Mouse (Mus musculus): ENCODE results near the gene Qrfp.

The Qrfp gene

GRCm38 (mm10) chr2:31810444-31810843 is at the start of gene Qrfp:
Gene Qrfp, minus strand, starts transcription at chr2:31810580.
- DNase-seq (ENCODE audit: low spot score), result no peak

- DNase-seq (ENCODE audit: low spot score), result no peak
Observed at GRCm38 (mm10) chr2:31858500-31858899, 48.1 kb upstream of the Qrfp start.

DNA sequence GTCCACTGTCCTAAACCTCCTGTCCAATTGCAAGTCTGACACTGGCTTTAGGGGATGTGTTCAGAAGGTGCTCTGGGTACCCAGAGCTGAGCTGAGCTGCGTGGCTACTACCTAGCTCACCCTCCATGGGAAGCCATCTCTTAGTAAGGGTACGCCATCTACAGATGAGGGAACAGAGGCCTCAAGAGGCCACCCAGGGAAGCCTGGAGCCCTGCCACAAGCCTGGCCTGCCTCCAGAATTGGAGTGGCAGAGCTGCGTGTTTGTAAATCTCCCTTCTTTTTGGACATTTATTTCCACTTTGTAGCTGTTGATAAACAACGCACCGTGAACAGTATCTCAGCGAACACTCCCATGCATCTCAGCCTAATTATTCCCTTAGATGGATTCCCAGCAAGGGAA is 46.8 kb upstream of the Qrfp start:
- DNase-seq (ENCODE audit: low spot score), result no peak

- DNase-seq (ENCODE audit: low spot score), result no peak
Observed at GRCm38 (mm10) chr2:31855991-31856390, 45.6 kb upstream of the Qrfp start.

GRCm38 (mm10) chr2:31850141-31850540 is 39.8 kb upstream of the Qrfp start:
- DNase-seq (ENCODE audit: low spot score), result no peak

DNA sequence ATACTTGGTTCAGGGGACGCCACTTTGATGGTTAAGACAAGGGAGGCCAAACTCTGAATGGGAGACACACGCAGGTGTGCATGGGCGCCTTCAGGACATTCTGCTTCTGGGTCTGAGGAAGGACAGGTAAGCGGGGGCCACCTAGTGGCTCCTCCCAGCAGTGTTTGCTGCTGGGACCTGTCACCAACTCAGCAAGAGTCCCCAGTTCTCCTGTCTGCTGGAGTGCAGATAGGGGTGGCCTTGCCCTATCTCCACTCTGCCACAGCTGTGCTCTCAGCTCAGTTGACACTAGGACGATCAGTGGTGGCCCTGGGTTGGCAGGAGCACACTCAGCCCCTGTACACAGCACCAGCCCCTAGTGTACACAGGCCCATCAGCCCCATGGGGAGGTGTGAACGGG is 37.5 kb upstream of the Qrfp start:
- peak; percentile 31 for DNase-seq (ENCODE audit: low spot score)

DNA sequence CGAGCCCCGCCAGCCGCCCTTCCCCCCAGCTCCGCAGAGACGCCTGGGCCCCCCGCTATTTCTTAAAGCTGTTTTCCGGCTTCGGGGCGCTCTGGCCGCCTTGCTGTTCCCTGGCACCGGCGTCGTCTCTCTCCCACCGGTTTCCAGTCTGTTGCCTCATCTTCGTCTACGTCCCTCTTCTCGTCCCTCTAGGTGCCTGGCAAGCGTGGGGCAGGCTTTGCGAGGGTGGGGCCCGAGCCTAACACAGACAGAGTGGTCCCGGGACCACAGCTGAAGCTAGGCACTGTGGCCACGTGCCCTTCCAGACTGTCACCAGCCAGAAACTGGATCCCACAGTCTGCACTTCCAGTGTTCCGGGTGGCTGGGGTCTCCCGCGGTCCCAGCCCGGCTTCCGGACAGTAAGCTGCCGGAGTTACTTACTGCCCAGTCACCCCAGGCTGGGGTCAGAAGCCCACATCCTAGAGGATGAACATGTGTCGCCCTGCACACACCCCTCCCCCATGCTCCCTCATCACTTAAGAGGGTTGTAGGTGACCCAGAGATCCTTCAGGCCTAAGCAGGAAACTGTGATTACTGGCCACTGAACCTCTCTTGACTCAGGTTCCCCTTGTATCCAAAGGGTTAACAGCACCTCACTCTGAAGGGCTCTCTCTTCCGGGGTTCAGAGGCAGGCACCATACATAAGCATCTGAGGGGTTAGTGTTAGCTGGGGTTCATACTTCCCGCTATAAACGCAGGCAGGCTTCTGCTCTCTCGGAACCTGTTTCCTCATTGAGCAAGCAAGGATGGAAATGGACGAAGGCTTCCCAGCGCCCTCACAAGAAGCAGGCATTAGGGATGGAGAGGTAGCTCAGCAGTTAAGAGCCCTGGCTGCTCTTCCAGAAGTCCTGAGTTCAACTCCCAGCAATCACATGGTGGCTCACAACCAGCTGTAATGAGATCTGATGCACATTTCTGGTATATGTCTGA is 36.6 kb upstream of the Qrfp start:
- no peak for DNase-seq (ENCODE audit: low spot score)

DNA sequence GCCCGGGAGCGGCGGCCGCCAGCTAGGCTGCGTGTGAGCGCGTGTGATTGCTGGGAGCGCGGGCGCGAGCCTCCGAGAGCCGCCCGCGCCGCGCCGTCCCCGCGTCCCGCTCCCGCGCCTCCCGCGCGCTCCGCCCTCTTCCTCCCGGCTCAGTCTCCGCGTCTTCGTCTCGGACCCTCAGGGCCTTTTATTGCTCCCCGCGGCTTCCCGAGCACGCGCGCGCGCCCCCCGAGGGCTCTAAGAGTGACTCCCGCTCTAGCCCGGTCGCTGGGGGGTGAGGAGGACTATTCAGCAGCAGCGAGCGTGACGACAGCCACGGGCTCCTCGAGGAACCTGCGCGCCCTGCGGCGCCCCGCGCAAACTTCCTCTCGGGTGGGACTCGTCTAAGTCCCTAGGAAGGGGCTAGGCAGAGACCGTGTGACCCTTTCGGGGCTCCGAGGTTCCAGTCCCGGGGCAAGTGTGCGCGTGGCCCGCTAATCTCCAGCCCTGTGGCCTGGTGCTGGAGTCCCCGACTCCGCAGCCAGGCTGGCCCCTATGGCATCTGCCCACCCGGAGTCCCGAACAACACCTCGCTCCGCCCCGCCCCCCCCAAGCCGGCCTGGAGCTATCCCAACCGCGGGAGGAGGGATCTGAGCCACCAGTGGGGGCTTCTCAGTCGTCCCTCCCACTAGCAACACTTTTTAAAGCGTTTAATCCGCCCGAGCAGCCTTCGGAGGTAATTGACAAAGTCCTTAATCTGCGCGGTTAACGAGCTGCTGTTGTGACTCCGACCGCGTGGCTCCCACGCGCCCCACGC is 35.7 kb upstream of the Qrfp start, which contains the start of gene Fibcd1:
Fibcd1 (minus strand) TSS at position 110 of the 796 bp plus-strand sequence.
- DNase-seq (ENCODE audit: low spot score), result no peak

GRCm38 (mm10) chr2:31845512-31845895 is 35.1 kb upstream of the Qrfp start:
- DNase-seq (ENCODE audit: low spot score), result no peak

- no peak for DNase-seq (ENCODE audit: low spot score)
Observed at GRCm38 (mm10) chr2:31844729-31845136, 34.4 kb upstream of the Qrfp start.

DNA sequence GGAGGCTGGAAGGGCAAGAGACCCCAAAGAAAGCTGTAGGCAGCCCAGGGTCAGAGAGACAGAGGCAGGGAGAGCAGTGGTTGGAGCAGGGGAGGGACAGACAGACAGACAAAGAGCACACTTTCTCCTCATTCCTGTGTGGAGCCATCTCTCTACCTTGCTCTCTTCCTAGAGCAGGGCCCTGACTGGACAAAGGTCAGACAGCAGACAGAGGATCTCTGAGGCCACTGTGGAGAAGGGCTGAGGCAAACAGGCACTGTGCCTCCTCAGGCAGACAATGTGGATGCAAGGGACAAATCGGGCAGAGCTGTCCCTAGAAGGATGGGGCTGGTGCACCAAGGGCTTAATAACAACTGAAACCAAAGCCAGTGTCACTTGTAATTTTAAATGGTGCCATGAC is 28.5 kb upstream of the Qrfp start:
- no peak for DNase-seq (ENCODE audit: low spot score)

- no peak for DNase-seq (ENCODE audit: low spot score)
Observed at GRCm38 (mm10) chr2:31836985-31837384, 26.6 kb upstream of the Qrfp start.

DNA sequence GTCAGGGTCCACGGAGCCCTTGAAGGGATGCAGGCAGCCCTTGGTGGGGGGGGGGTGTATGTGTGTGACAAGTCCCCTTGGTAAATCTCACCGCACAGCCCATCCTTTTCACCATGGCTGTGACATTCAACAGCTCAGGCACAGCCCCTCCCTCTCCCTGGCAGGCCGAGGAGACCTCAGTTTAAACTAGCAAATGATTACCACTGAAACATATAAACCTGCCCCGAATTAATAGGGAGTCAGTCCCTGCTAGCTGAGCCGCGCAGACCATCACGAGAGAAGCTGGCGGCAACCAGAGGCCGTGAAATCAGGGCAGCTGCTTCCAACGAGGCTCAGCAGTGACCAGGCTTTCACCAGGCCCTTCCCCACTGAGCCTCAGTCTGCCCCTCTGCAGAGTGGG is 25.7 kb upstream of the Qrfp start:
- DNase-seq (ENCODE audit: low spot score), result no peak

DNA sequence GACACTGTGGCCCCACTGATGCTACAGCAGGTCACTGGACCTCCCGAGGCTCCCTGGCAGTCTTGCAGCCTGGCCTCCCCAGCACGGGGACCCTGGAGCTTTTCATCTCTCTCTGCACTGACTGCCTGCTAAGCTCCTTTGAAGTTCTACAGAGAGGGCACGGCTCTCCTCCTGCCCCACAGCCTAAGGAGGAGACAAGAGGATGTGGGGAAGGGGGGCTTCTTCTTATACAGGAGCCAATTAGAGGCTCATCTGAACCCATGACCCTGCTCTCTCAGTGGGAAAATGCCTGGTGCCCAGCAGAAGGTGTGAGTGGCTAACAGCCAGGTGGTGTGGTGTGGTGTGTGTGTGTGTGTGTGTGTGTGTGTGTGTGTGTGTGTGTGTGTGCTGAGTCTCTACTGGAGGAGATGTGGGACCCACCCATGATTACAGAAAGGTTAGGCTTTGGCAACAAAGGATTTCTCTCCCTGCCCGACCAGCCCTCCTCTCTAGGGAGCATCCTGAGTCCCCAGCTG is 18.0 kb upstream of the Qrfp start:
- DNase-seq (ENCODE audit: low spot score), result no peak

- no peak for DNase-seq (ENCODE audit: low spot score)
Observed at GRCm38 (mm10) chr2:31827877-31828276, 17.5 kb upstream of the Qrfp start.

GRCm38 (mm10) chr2:31826094-31827085 is 16.0 kb upstream of the Qrfp start:
- DNase-seq (ENCODE audit: low spot score), result no peak

DNA sequence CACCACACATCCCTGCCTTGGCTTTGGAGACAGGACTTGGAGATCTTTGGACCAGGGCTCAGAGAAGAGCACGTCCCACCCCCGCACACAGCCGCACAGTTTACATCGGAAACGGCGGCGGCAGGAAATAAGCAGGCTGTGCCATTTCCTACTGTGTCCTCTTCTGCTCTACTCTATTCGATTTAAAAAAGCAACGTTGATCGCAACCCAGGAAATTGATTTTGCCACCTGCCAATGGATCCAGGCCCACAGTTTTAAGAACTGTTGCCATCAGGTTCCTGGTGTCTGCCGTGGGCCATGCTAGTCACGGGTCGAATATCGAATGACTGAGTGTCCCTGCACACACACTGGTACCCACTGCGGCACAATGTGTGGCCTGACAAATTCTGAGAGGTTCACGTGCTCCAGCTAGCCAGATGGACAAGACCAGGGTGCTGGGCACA is 15.1 kb upstream of the Qrfp start:
- DNase-seq (ENCODE audit: low spot score), result no peak

GRCm38 (mm10) chr2:31823933-31824730 is 13.8 kb upstream of the Qrfp start:
- peak; percentile 26 for DNase-seq (ENCODE audit: low spot score)

DNA sequence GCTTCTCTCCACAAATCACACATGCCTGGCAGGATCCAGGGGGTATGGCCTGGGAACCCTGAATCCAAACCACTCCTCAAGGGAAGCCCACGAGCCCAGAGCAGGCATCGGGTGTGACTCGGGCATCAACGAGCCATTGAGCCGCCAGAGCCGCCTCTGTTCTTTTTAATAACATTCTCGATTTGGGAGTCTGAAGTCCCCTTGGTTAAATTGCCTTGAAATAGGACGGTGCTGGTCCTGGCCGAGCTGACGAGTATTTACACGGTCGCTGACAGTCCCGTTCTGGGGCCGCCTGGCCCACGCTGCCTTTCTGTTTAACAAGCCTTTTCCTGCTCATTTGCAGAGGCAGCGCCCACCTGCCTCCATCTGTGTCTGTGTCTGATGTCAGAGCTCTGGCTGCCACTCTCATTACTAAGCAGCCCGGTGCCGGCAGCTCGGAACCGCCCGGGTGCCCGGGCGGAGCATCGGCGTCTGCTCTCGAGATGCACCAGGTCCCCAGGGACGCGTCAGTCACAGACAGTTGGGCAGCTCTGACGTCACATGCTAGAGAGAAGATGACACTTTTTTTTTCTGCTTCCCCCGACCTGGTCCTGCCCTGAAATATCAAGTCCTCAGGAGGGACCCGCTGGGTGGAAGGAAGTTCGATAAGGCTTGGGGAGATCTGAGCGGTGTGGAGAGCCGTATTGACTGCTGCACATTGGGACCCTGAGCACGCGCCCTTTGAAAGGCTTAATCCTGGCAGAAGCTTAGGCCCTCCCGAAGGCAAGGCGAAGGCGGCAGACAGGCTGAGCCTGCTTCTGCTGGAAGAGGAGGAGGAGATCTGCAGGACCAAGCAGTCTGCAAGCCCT is 12.4 kb upstream of the Qrfp start:
- no peak for DNase-seq (ENCODE audit: low spot score)

- DNase-seq (ENCODE audit: low spot score), result peak; percentile 26
Observed at GRCm38 (mm10) chr2:31815367-31815766, 5.0 kb upstream of the Qrfp start.

Data from c-Kit-positive CD71-positive TER-119-positive erythroid progenitor cells, embryonic 14.5 days (primary cell).